Mouse (Mus musculus): Measurements from ENCODE around the gene C8g.

C8g gene

DNA sequence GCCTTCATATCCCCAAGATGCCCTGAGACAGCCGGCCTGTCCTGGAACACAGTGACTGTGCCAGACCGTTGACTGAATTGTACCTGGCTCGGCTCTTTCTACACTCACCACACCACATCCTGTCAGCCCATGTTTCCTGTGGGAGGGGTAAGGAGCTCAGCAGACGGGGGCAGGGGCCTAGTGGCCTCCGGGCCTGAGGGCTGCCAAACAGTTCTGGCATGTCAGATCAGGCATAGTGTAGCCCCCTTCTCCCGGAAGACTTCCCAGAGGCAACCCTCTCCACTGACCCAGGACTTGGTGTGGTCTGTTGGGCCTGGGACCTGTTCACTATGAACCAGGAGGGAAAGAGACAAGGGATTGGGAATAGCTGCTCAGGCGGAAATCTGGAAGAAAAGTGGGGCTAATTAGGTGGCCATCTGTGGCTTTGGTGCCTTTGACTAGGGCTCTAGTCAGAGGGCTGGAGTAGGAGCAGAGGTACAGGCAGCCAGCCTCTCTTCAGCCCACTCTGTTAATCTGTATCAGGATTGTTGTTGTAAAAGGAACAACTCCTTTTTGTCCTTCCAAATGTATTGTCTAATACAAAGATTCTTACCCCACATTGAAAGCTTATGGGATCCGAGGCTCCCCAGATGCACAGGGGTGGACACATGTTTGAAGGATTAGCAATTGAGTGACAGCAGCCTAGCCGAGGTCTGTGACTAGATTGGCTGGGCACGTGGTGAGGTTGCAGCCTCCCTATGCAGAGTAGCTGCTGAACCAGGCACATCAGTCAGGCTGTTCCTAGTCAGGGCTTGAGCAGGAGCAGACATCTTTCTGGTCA, 35.5 kb downstream of the C8g start:
- DNase-seq = peak; percentile 71 to 86

DNA sequence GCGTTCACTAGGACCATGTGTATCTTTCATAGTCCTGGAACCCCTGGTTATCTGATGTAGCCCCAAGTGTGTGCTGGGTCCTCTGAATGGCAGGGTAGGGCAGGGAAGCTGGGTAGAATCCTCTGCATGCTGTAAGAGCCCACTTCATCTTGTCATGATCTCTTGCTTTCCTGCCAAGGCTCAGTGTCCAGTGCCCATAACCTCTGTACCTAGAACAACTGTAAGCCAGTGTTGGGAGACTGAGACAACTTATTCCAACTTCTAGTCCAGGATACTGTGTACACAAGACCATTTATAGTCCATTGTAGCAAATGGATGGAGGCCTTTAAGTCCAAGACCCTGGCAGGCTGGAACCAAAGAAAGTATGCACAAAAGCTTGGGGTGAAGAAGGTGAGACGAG, 36.3 kb downstream of the C8g start:
- DNase-seq = no peak

DNA sequence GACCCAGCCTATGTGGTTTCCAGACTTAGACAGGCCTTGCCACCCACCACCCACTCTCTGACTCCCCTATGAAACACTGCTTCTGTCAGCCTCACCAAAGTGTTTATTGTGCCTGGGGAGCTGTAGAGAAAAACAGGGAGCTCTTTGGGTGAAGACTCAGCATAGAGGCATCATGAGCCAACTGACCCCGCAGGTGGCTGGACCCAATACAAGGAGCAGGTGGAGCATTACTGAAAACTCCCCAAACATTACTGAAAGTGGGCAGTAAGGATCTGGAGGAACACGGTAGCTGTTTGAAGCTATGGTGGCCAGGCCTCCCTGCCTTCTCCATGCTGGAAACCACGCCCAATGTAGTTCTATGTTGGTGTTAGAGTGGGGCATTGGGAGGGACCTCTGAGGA, 37.9 kb downstream of the C8g start:
- no peak for DNase-seq

DNA sequence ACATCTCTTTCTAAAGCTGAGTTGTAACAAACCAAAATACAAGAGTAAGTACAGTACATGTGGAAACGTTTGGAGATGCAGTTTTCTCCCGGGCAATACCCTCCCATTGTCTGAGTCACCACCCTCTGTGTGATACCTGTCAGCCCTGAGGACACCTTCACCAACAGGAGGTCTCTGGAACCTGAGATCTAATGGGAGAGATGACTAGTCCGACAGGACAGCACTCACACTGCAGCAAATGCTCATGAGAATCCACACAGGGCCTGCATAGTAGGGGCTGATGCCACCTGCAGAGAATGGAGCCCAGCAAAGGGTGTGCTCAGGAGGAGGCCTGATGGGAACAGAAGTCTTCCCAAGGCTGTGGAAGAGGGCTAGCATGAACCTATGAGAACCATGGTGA, 40.1 kb downstream of the C8g start:
- DNase-seq = no peak

DNA sequence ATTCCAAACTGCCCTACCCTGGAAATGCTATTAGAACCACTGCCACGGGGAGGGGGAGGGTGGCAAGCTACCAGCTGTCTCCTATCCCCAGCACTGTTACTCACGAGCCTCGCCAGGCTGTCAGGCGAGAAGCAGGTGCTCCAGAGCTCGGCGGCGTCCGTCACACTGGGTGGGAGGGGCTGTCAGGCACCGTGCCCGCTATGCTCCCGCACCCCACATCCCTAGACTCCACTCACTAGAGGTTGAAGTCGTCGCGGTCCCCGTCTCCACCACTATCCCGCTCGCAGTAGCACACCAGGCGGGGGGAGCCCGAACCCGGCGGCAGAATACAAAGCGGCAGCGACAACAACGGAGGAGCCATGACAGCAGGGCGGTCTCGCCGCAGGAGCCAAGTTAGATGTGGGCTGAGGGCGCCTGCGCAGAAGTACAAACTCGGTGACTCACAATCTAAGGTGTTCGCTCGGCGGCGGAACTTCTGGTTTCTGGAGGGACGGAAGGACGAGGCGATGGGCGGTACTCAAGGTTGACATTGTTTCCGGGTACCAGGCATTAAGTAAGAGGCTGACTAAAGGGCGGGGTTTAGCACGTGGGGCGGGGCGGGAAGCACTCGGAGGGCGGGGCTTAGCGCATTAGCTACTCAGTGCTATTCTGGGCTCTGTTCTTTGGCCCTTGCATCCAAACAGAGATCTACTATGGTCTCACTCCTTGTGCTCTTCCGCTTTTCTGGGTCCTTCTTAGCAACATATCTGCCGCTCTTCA, 40.8 kb downstream of the C8g start, which contains the start of gene Paxx:
Paxx (minus strand) TSS at position 544 of the 759 bp plus-strand sequence.
- DNase-seq = peak; percentile 93 to 97

DNA sequence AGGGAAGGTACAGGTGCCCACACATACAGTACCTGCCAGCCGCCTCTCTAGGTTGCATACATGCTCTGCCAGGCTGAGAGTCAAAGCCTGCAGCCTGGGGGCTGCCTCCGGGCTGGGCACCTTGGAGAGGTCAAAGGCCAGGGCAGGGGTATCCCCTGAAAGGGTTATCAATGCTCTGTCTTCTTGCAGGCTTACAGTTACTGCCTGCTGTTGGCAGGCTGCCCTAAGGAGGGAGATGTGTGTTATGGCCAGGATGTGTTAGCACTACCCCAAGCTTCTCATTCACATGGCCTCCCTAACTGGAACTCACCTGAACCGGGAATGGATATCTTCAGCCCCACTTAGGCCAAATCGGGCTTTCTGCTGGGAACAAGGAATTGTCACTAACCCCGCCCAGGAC, 41.4 kb downstream of the C8g start:
- no peak for DNase-seq

DNA sequence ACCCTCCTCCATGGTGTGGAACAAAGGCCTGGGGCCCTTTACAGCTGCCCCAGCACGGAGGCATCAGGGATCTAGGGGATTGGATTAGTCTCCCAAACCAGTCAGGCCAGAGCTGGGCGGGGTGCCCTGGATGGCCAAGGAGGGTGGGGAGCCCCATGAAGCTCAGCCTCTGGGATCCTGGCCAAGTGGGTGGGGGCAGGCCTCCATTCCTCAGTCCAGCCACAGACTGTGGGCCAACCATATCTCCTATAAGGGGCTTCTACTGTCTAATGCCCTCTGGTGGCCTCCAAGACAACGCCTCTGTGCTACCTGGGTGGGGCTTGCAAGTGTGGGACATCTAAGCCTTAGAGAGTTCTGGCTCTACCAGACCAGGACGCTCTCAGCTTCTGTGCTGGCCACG, 42.6 kb downstream of the C8g start:
- no peak for DNase-seq

DNA sequence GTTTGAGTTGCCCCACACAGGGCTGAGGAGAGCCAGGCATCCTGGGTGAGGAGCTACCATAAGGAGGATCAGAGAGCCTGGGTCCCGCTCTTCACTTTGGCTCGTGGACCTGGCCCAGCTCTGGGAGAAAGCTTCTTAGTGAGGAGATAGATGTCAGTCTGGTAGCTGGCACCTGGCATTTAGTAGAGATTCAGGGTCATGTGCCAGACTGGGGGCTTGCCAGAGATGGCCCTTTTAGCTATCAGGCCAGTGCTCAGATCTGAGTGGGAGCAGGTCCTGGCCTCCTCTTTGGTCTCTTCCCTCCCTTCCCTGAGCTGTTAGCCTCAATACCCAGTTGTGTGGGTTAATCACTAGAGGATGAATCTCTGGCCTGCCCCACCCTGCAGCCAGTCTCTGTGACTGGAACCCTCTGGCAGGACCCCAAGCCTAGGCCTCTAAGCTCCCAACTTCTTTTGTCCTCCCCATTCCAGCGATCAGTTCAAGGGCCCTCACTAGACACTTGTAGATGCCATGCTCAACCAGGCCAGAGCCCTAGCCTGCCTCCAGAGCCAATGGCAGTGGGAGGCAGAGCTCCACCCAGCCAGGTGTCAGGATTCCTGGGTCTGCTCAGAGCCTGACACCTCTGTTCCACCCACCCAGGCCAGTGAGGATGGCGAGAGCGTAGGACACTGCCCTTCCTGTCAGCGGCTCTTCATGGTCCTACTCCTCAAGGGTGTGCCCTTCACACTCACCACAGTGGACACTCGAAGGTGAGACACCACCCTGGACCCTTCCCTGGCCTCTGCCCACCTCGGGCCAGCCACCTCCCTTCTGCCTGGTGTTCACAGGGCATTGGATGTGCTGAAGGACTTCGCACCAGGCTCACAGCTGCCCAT, 44.3 kb downstream of the C8g start:
- no peak for DNase-seq

DNA sequence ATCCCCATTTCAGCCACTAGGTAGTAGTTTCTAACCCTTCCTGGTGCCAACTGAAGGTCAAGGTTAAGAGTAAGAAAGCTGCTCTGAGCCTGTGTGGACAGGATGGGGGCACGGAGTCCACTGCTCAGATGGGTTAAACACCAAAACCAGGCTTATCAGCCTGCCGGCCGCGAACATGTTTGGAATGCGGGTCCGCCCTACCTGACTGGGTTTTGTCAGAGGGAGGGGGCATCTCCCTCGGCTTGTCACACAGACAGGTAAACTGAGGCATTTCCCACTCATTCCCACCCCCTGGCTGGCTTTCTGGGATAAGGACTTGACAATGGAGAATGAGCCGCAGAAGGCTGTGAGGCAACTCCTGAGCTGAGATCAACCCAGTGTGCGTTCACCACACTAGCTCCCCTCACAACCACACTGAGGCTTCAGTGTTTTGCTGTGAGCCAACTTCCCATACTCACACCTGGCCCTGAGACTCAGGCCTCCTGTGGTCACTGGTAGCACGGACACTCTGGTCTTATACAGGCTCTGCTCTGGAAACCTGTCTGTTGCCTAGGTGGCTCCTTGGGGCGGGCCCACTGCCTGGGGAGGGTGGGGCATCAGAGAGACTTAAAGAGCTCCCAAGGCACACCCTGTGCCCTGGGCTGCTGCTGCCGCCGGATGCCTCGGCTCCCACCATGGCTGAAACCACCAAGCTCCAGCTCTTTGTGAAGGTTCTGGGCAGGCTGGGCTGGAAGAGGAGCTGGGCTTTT, 45.1 kb downstream of the C8g start, which contains the start of gene Clic3:
Clic3 (plus strand) TSS at position 634 of the 749 bp plus-strand sequence.
- DNase-seq = no peak

DNA sequence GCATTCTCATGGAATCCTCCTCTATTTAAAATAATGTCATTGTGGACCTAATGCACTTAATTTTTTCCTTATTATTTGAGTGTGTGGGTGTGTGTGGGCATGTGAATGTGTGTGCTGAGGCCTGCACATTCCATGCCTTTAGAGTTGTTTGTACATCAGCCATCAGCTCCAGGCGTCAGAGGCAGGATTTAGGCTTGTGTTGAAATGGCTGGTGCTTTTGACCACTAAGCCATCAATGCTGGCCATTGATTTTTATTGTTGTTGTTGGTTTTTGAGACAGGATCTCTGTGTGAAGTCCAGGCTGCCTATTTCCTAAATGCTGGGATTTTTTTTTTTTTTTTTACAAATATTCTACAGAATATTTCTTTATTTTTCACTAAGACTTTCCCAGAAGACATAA, 48.6 kb downstream of the C8g start:
- no peak for DNase-seq

DNA sequence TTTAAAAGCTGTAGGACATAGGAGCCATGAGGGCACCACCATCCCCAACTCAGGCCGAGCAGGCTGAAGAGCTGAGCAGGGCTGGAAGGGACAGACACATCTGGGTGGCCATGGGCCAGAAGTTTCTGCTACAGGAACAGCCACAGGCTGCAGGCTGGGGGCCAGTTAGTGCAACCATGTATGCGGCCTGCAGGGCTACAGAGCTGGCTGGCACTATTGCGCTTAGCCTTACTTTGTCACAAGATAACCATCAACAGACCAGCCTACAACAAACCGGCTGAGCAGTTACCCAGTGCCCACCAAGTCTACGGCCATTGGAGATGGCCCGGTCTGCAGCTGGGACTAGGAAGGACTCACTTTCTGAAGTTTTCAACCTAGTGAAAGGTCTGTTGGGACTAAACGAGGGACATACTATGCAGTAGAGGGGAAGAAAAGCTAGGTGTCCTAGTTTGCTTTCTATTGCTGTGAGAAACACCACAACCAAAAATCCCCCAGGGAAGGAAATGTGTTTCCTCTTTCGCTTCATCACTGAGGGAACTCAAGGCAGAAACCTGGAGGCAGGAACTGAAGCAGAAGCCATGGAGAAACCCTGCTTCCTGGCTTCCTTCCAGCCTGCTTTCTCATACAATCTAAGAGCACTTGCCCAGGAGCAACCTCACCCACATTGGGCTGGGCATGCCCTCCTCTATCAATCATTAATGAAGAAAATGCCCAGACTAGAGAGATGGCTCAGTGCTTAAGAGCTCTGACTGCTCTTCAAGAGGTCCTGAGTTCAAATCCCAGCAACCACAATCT, 50.5 kb downstream of the C8g start:
- no peak for DNase-seq

Measured in thymus, adult 18-20 months (tissue).